Mouse (Mus musculus) MEL (cell line): ENCODE data around the gene Sh3rf1. TPM values are rescaled to one million over a fixed set of nuclear protein-coding genes. Genes with fewer than 3 reads are reported as not detected.

Source experiments
- DNase-seq: peaks from one replicate; pipeline ENCODE4 v3.0.0; 2011; ENCODE audit warnings: low read depth, low spot score
- H3K27ac ChIP-seq: 2 replicates; pipeline ENCODE4 v1.5.1; 2012; ENCODE audit warnings: low read depth, mild to moderate bottlenecking, control low read depth, low read length, moderate library complexity; ENCODE audit not compliant: control insufficient read depth
- H3K27me3 ChIP-seq, 2 experiments: fragments of 150-350 bp in 1 of 2; sonication (generic) in 1 of 2; 2 replicates each; pipeline ENCODE4 v1.6.1; 2012; ENCODE audit warnings: low read length in 2 of 2, mild to moderate bottlenecking in 2 of 2, improper control_type of control experiment in 1 of 2, moderate library complexity in 1 of 2; ENCODE audit not compliant: insufficient read depth in 2 of 2, control insufficient read depth in 1 of 2
- H3K36me3 ChIP-seq, 2 experiments: 2 replicates each; pipeline ENCODE4 v1.6.1; 2012 to 2014; ENCODE audit warnings: low read length in 2 of 2, improper control_type of control experiment in 1 of 2, inconsistent platforms in 1 of 2, mild to moderate bottlenecking in 1 of 2; ENCODE audit not compliant: insufficient read depth in 2 of 2, control insufficient read depth in 1 of 2
- H3K4me1 ChIP-seq, 2 experiments: fragments of 150-350 bp in 1 of 2; sonication (generic) in 1 of 2; 2 replicates each; pipeline ENCODE4 v1.6.1; 2012; ENCODE audit warnings: low read length in 2 of 2, improper control_type of control experiment in 1 of 2, mild to moderate bottlenecking in 1 of 2; ENCODE audit not compliant: insufficient read depth in 2 of 2, control insufficient read depth in 1 of 2
- H3K4me3 ChIP-seq, 2 experiments: fragments of 150-350 bp in 1 of 2; sonication (generic) in 1 of 2; 2 replicates each; pipeline ENCODE4 v1.5.1; 2012; ENCODE audit warnings: low read depth in 2 of 2, low read length in 2 of 2, mild to moderate bottlenecking in 2 of 2, moderate library complexity in 2 of 2, control low read depth in 1 of 2, improper control_type of control experiment in 1 of 2; ENCODE audit not compliant: control insufficient read depth in 1 of 2, insufficient read depth in 1 of 2
- H3K79me2 ChIP-seq: 2 replicates; pipeline ENCODE4 v1.6.1; 2012; ENCODE audit warnings: mild to moderate bottlenecking, low read length, moderate library complexity; ENCODE audit not compliant: control insufficient read depth, poor library complexity, insufficient read depth
- H3K9ac ChIP-seq: 2 replicates; pipeline ENCODE4 v1.6.1; 2012; ENCODE audit warnings: low read depth, mild to moderate bottlenecking, control low read depth, low read length, moderate library complexity; ENCODE audit not compliant: control insufficient read depth, poor library complexity, severe bottlenecking
- H3K9me3 ChIP-seq: fragments of 150-350 bp; sonication (generic); replicated peaks from 2 replicates; pipeline ENCODE4 v1.6.1; 2012; ENCODE audit warnings: mild to moderate bottlenecking, low read length, improper control_type of control experiment, moderate library complexity; ENCODE audit not compliant: insufficient read depth
- BHLHE40 ChIP-seq: IDR thresholded peaks from 2 replicates; pipeline ENCODE4 v1.6.1; 2012; ENCODE audit warnings: low read depth, mild to moderate bottlenecking, inconsistent platforms, low read length, improper control_type of control experiment, borderline replicate concordance
- CHD1 ChIP-seq: IDR thresholded peaks from 2 replicates; pipeline ENCODE4 v1.6.1; 2012; ENCODE audit warnings: low read depth, mild to moderate bottlenecking, inconsistent platforms, low read length, improper control_type of control experiment
- CHD2 ChIP-seq: IDR thresholded peaks from 2 replicates; pipeline ENCODE4 v1.6.1; 2011; ENCODE audit warnings: low read length, improper control_type of control experiment
- E2F4 ChIP-seq: IDR thresholded peaks from 2 replicates; pipeline ENCODE4 v1.6.1; 2011; ENCODE audit warnings: low read depth, low read length, improper control_type of control experiment, borderline replicate concordance
- ELF1 ChIP-seq: IDR thresholded peaks from 2 replicates; pipeline ENCODE4 v1.6.1; 2014; ENCODE audit warnings: low read depth, mild to moderate bottlenecking, inconsistent platforms, low read length, improper control_type of control experiment, moderate library complexity
- EP300 ChIP-seq, 2 experiments: IDR thresholded peaks; 2 replicates each; pipeline ENCODE4 v1.6.1; 2011; ENCODE audit warnings: improper control_type of control experiment in 2 of 2, low read length in 2 of 2, low read depth in 1 of 2, mild to moderate bottlenecking in 1 of 2
- GABPA ChIP-seq: IDR thresholded peaks from 2 replicates; pipeline ENCODE4 v1.6.1; 2012; ENCODE audit warnings: low read depth, mild to moderate bottlenecking, inconsistent platforms, low read length, improper control_type of control experiment, moderate library complexity
- GATA1 ChIP-seq: IDR thresholded peaks from 2 replicates; pipeline ENCODE4 v1.6.1; 2011; ENCODE audit warnings: low read depth, low read length, improper control_type of control experiment
- HCFC1 ChIP-seq: IDR thresholded peaks from 2 replicates; pipeline ENCODE4 v1.6.1; 2012; ENCODE audit warnings: low read depth, mild to moderate bottlenecking, inconsistent platforms, low read length, improper control_type of control experiment, moderate library complexity
- MAFK ChIP-seq: IDR thresholded peaks from 2 replicates; pipeline ENCODE4 v1.6.1; 2011; ENCODE audit warnings: low read depth, mild to moderate bottlenecking, low read length, improper control_type of control experiment, borderline replicate concordance
- MAZ ChIP-seq: IDR thresholded peaks from 2 replicates; pipeline ENCODE4 v1.6.1; 2012; ENCODE audit warnings: low read depth, mild to moderate bottlenecking, inconsistent platforms, low read length, improper control_type of control experiment
- MXI1 ChIP-seq: IDR thresholded peaks from 2 replicates; pipeline ENCODE4 v1.6.1; 2011; ENCODE audit warnings: mild to moderate bottlenecking, low read depth, low read length, improper control_type of control experiment
- MYB ChIP-seq: IDR thresholded peaks from 2 replicates; pipeline ENCODE4 v1.6.1; 2011; ENCODE audit warnings: mild to moderate bottlenecking, low read depth, low read length, improper control_type of control experiment
- MYC ChIP-seq: IDR thresholded peaks from 2 replicates; pipeline ENCODE4 v1.6.1; 2011; ENCODE audit warnings: low read depth, mild to moderate bottlenecking, low read length, improper control_type of control experiment, moderate library complexity
- RAD21 ChIP-seq: IDR thresholded peaks from 2 replicates; pipeline ENCODE4 v1.6.1; 2011; ENCODE audit warnings: mild to moderate bottlenecking, low read depth, low read length, improper control_type of control experiment
- TBP ChIP-seq: IDR thresholded peaks from 2 replicates; pipeline ENCODE4 v1.8.0; 2011; ENCODE audit warnings: low read depth, low read length, improper control_type of control experiment
- TCF12 ChIP-seq: IDR thresholded peaks from 2 replicates; pipeline ENCODE4 v1.6.1; 2014; ENCODE audit warnings: low read depth, mild to moderate bottlenecking, inconsistent platforms, low read length, improper control_type of control experiment, moderate library complexity
- UBTF ChIP-seq: IDR thresholded peaks from 2 replicates; pipeline ENCODE4 v1.6.1; 2012; ENCODE audit warnings: low read depth, mild to moderate bottlenecking, inconsistent platforms, low read length, improper control_type of control experiment, moderate library complexity, borderline replicate concordance; ENCODE audit not compliant: insufficient read depth
- USF2 ChIP-seq, 2 experiments: IDR thresholded peaks; 2 replicates each; pipeline ENCODE4 v1.6.1; 2011 to 2012; ENCODE audit warnings: improper control_type of control experiment in 2 of 2, low read length in 2 of 2, borderline replicate concordance in 1 of 2, inconsistent platforms in 1 of 2, low read depth in 1 of 2, mild to moderate bottlenecking in 1 of 2; ENCODE audit not compliant: insufficient read depth in 1 of 2
- ZC3H11A ChIP-seq: IDR thresholded peaks from 2 replicates; pipeline ENCODE4 v1.6.1; 2012; ENCODE audit warnings: low read depth, mild to moderate bottlenecking, inconsistent platforms, low read length, improper control_type of control experiment
- ZKSCAN1 ChIP-seq: IDR thresholded peaks from 2 replicates; pipeline ENCODE4 v1.6.1; 2012; ENCODE audit warnings: low read depth, mild to moderate bottlenecking, inconsistent platforms, low read length, improper control_type of control experiment, moderate library complexity
- ZMIZ1 ChIP-seq: IDR thresholded peaks from 2 replicates; pipeline ENCODE4 v1.6.1; 2012; ENCODE audit warnings: low read depth, mild to moderate bottlenecking, inconsistent platforms, low read length, improper control_type of control experiment, moderate library complexity
- ZNF384 ChIP-seq: IDR thresholded peaks from 2 replicates; pipeline ENCODE4 v1.6.1; 2012; ENCODE audit warnings: low read depth, mild to moderate bottlenecking, inconsistent platforms, low read length, improper control_type of control experiment
- polyA plus RNA-seq, 2 experiments: library from polyadenylated mRNA; stranded (reverse) in 1 of 2; unstranded in 1 of 2; fragments of >175 nt in 1 of 2; fragments of >200 nt in 1 of 2; gene quantifications; 2 replicates each; pipeline versions ENCODE4 v1.2.1 to v1.2.4; 2012; ENCODE audit warnings: low replicate concordance in 2 of 2, low read depth in 1 of 2; ENCODE audit not compliant: insufficient read length in 2 of 2, insufficient read depth in 1 of 2, missing spikeins in 1 of 2
- total RNA-seq: library from RNA; depleted of rRNA; stranded (reverse); fragments of 300-350 nt; gene quantifications from 2 replicates; pipeline ENCODE4 v1.2.3, GENCODE M21; 2012

Sh3rf1 gene
- total and polyA plus RNA-seq, 3 experiments = 1.5 to 5.9 TPM; not detected in 1

- TF ChIP-seq MYB (no peak), HCFC1 (0 out of 2 replicates have a peak, but pooled peaks have one; percentile 16), RAD21 (no peak), ELF1 (no peak), MAFK (peak; percentile 51; the same call in 1 of the 2 replicates), BHLHE40 (peak; percentile 62), TCF12 (peak; percentile 87), ZC3H11A (no peak), MYC (peak; percentile 73; the same call in 1 of the 2 replicates), GABPA (no peak), UBTF (no peak)
Observed at GRCm38 (mm10) chr8:61426072-61426471, 202.4 kb downstream of the Sh3rf1 start (continued).

DNA sequence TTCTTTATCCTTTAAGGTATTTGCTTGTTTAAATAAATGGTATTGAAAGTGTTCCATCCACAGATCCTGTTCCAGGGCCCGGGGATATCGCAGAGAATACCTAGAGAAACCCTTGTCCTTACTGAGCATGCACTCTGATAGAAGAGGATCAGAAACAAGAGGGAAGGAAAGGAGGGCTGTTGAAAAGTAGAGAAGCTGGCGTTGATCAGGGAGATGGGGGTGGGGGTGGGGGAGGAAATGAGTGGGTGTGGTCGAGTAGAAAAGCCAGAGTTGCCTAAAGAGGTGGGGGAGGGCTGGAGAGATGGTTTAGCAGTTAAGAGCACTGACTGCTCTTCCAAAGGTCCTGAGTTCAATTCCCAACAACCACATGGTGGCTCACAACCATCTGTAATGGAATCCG lies 203.0 kb downstream of the Sh3rf1 start:
- Histone ChIP-seq H3K79me2 (no peaks in the 10 kb centered on the region), H3K4me3 (peak overlapping the region; percentile 39 to 45), H3K9ac (peak overlapping the region; percentile 51), H3K27me3 (no peaks in the 10 kb centered on the region), H3K27ac (peak overlapping the region; percentile 94), H3K9me3 (no peaks in the 10 kb centered on the region), H3K4me1 (peaks cover 3 to 19% of the 10 kb centered on the region in 2 experiments; a peak in 3 of 4 replicates), H3K36me3 (peaks cover 0 to 17% of the 10 kb centered on the region in 2 experiments; a peak in 2 of 4 replicates)
- TF ChIP-seq MXI1 (peak; percentile 0; the same call in 1 of the 2 replicates), USF2 (IDR thresholded peaks at IDR 0.05; ENCODE audit: borderline replicate concordance in 1 of 2, insufficient read depth in 1 of 2, low read depth in 1 of 2, low read length in 2 of 2) (no peak), CHD2 (0 out of 2 replicates have a peak, but pooled peaks have one; percentile 28), EP300 (IDR thresholded peaks at IDR 0.05; ENCODE audit: low read depth in 1 of 2, low read length in 2 of 2) (peak in 1 of 2 experiments; percentile 54; a peak in 2 of 4 replicates)
- peak; percentile 72 for DNase-seq

DNA sequence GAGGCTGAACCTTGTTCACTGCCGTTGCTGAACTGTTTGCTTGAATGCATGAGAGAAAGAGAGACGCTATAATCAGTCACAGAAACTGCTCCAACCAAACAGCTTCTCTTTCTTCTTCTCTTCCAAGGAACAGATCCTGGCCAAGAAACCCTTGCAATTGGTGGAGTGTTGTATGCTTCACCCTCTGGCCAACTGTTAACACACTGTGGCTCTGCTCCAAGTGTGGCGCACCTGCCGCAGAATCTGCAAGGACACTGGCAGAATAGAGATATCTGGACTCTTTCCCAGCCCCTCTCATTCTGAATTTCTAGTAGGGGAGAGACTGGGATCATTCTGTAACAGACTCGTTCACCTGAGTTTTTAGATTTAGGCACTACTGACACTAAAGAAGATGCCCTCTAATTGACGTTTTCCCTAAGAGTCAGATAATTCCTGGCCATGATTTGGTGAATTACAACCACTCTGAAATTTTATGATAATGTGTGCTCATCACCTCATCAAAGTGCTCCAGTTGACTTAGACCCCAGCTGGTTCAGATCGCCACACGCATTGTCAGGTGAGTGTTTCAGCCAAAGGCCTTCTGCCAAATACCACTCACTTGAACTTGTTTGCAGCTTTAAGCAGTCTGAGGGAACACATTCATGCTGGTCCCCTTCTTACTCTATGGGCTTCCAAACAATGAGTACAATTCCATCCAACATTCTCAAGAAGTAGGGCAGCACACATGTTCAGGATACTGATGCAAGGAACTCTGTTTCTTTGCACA lies 204.4 kb downstream of the Sh3rf1 start:
- Histone ChIP-seq H3K4me3 (no peak overlapping the region), H3K4me1 (peaks cover 3 to 19% of the 10 kb centered on the region in 2 experiments; a peak in 3 of 4 replicates), H3K9me3 (no peaks in the 10 kb centered on the region), H3K27ac (no peak overlapping the region), H3K79me2 (no peaks in the 10 kb centered on the region), H3K9ac (no peak overlapping the region), H3K27me3 (no peaks in the 10 kb centered on the region), H3K36me3 (peaks cover 0 to 17% of the 10 kb centered on the region in 2 experiments; a peak in 2 of 4 replicates)
- no peak for DNase-seq
- no peak for TF ChIP-seq MAFK
- no peak for TF ChIP-seq CHD1
- TF ChIP-seq E2F4 = no peak
- no peak for TF ChIP-seq GATA1
- TF ChIP-seq ZC3H11A = no peak
- no peak for TF ChIP-seq HCFC1
- TF ChIP-seq MYB = no peak
- TF ChIP-seq ZKSCAN1 = no peak
- TF ChIP-seq CHD2 = no peak
- no peak for TF ChIP-seq ELF1
- no peak for TF ChIP-seq RAD21
- TF ChIP-seq ZMIZ1 = no peak
- TF ChIP-seq MAZ = no peak
- TF ChIP-seq TCF12 = no peak
- TF ChIP-seq MYC = no peak
- TF ChIP-seq USF2 (IDR thresholded peaks at IDR 0.05; ENCODE audit: borderline replicate concordance in 1 of 2, insufficient read depth in 1 of 2, low read depth in 1 of 2, low read length in 2 of 2) = no peak
- TF ChIP-seq TBP = no peak
- no peak for TF ChIP-seq ZNF384
